Mouse (Mus musculus) testis, adult 2 months (tissue): ENCODE data around the gene Gck. TPM values are rescaled to one million over a fixed set of nuclear protein-coding genes. Genes with fewer than 3 reads are reported as not detected.

ENCODE experiments used
- H3K27ac ChIP-seq: fragments of 200-500 bp; 2 replicates; pipeline ENCODE4 v1.5.1; 2012; ENCODE audit warnings: low read depth, low read length; ENCODE audit not compliant: control insufficient read depth, insufficient read depth
- H3K27me3 ChIP-seq: fragments of 200-500 bp; 2 replicates; pipeline ENCODE4 v1.6.1; 2012; ENCODE audit warnings: mild to moderate bottlenecking, low read length, moderate library complexity; ENCODE audit not compliant: control insufficient read depth, insufficient read depth
- H3K36me3 ChIP-seq: fragments of 200-500 bp; 2 replicates; pipeline ENCODE4 v1.6.1; 2012; ENCODE audit warnings: mild to moderate bottlenecking, low read length; ENCODE audit not compliant: control insufficient read depth, insufficient read depth
- H3K4me1 ChIP-seq: fragments of 200-500 bp; 2 replicates; pipeline ENCODE4 v1.6.1; 2012; ENCODE audit warnings: low read length; ENCODE audit not compliant: control insufficient read depth, insufficient read depth
- H3K4me3 ChIP-seq: fragments of 200-500 bp; 2 replicates; pipeline ENCODE4 v1.5.1; 2012; ENCODE audit warnings: low read depth, mild to moderate bottlenecking, low read length, moderate library complexity, mixed read lengths; ENCODE audit not compliant: control insufficient read depth
- CTCF ChIP-seq: fragments of 200-500 bp; IDR thresholded peaks from 2 replicates; pipeline ENCODE4 v1.5.1; 2012; ENCODE audit warnings: low read depth, mild to moderate bottlenecking, inconsistent platforms, low read length, moderate library complexity; ENCODE audit not compliant: control insufficient read depth, insufficient read depth, insufficient replicate concordance
- POLR2A ChIP-seq: fragments of 200-500 bp; IDR thresholded peaks from 2 replicates; pipeline ENCODE4 v1.6.1; 2012; ENCODE audit warnings: low read depth, mild to moderate bottlenecking, inconsistent platforms, low read length, moderate library complexity; ENCODE audit not compliant: control insufficient read depth
- polyA plus RNA-seq: library from polyadenylated mRNA; depleted of rRNA; stranded (reverse); fragments of >200 nt; gene quantifications from 2 replicates; pipeline ENCODE4 v1.2.3, GENCODE M21; 2012; rRNA removed

Gck gene
- polyA plus RNA-seq, result 5.0 and 6.6 TPM in 2 replicates

DNA sequence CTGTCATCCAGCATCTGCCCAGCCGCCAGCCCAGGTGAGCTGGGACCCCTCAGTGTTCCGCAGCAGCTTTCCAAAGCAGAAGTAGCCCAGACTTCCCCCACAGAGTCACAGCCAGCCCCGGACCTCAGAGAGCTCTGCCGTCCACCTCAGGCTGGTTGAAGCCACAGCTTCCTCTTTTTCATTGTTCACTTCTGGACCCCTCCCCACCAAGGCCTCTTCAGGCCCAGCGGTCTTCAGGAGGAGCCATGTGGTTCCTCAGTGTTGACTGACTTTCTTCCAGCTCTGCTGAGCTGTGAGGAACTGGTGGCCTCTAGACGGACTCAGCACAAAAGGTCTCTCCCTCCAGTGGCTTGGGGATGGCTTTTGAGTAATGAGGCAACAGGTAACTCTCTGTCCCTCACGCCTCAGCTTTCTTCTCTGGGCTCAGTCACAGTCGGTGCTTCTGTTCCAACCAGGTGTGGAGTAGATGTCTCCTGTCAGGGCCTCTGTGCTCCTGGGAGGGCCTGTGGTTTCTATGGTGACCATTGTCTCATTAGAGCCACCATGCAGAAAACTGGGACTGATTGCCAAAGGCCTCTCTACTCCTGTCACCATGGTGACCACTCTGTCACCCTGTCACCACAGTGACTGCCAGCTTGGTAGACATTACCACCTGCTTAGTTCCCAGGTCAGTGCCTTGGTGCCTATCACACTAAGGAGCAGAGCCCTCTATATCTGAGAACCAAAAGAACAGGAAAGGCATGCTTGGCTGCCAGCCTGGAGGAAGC is at the start of gene Gck:
Gene Gck (minus strand): TSS at position 496 of the 767 bp plus-strand sequence.
- H3K27me3 ChIP-seq, result no peaks in the 10 kb centered on the region
- peak within 1 kb of the TSS; percentile 67 for H3K4me3 ChIP-seq
- H3K4me1 ChIP-seq, result peaks cover 4% of the 10 kb centered on the region; the same call in 1 of the 2 replicates
- TF ChIP-seq POLR2A, result no peak
- no peak for TF ChIP-seq CTCF
- H3K36me3 ChIP-seq, result no peaks in the 10 kb centered on the region
- H3K27ac ChIP-seq, result no peak within 1 kb of the TSS

DNA sequence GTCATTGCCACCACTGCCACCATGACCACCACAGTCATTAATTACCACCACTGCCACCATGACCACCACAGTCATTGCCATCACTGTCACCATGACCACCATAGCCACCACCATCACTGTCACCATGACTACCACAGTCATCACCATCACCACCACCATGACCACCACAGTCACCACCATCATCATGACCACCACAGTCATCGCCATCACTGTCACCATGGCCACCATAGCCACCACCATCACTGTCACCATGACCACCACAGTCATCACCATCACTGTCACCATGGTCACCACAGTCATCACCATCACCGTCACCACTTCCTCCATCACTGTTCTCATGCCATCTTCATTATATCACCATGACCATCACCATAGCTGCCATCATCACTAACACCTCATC is 48.6 kb upstream of the Gck start:
- Histone ChIP-seq H3K27me3 (no peaks in the 10 kb centered on the region), H3K27ac (no peak overlapping the region), H3K4me3 (no peak overlapping the region), H3K36me3 (no peaks in the 10 kb centered on the region), H3K4me1 (peaks cover 5% of the 10 kb centered on the region; the same call in 1 of the 2 replicates)
- TF ChIP-seq CTCF, result no peak
- no peak for TF ChIP-seq POLR2A

DNA sequence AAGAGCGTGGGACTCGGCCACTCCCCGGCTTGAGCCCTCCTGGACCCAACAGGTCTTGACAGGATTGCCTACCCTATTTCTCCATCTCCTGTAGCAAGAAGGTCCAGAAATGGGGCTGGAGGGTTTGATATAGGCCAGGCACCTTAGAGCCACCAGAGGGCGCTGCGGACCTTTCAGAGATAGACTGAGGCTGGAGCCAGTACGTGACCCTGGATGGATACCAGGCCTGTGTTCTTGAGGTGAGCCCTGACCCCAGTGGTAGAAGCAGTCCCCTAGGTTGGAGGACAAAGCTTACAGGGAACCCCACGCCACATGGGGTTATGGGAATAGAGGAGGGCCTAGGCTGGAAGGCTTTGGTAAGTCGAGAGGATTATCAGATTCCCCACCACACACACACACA is 46.1 kb upstream of the Gck start:
- no peak overlapping the region for H3K27ac ChIP-seq
- H3K4me3 ChIP-seq, result no peak overlapping the region
- H3K27me3 ChIP-seq, result no peaks in the 10 kb centered on the region
- H3K36me3 ChIP-seq, result no peaks in the 10 kb centered on the region
- TF ChIP-seq CTCF (peak; percentile 80; the same call in 1 of the 2 replicates), POLR2A (no peak)
- H3K4me1 ChIP-seq, result peaks cover 8% of the 10 kb centered on the region; the same call in 1 of the 2 replicates

DNA sequence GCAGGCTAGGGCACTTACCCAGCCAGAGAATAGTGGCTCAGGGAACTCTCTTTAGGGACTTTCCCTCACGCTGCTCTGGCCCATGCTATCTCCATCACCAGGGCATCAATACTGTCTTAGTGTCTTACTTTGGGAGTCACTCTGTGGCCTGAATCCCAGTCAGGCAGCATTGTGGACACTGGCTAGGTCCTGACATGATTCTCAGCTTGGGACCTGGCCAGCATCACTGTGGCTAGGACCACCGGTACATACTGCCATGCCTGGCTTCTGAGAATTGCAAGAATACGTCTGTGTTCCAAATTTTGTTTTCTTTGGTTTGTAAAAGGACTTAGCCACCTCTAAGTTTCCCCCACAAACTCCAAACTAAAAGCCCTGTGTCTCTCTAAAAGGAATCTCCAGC is 45.0 kb upstream of the Gck start:
- no peak for TF ChIP-seq CTCF
- TF ChIP-seq POLR2A, result no peak
- Histone ChIP-seq H3K27ac (no peak overlapping the region), H3K4me3 (no peak overlapping the region), H3K4me1 (peaks cover 6% of the 10 kb centered on the region; the same call in 1 of the 2 replicates), H3K36me3 (no peaks in the 10 kb centered on the region), H3K27me3 (no peaks in the 10 kb centered on the region)

DNA sequence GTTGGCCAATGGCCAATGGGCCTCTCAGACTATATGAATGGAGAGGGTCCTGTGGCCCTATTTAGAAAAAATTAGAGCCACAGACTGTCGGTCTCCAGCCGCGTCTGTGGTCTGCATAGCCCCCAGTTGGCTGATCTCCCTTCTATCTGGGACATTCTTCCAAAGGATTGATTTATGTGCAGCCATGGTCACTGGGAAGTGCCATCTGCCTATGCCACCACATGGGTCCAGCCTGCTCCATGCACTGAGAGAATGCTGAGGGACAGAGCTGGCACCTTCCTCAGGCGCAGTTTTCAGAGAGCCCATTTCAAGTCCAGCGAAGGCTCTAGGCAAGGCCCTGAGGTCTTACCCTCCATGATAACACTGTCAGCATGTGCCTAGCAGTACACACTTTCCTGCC is 44.3 kb upstream of the Gck start:
- no peak overlapping the region for H3K4me3 ChIP-seq
- H3K4me1 ChIP-seq, result peaks cover 6% of the 10 kb centered on the region; the same call in 1 of the 2 replicates
- TF ChIP-seq CTCF, result no peak
- TF ChIP-seq POLR2A, result no peak
- H3K36me3 ChIP-seq, result no peaks in the 10 kb centered on the region
- no peak overlapping the region for H3K27ac ChIP-seq
- H3K27me3 ChIP-seq, result no peaks in the 10 kb centered on the region

DNA sequence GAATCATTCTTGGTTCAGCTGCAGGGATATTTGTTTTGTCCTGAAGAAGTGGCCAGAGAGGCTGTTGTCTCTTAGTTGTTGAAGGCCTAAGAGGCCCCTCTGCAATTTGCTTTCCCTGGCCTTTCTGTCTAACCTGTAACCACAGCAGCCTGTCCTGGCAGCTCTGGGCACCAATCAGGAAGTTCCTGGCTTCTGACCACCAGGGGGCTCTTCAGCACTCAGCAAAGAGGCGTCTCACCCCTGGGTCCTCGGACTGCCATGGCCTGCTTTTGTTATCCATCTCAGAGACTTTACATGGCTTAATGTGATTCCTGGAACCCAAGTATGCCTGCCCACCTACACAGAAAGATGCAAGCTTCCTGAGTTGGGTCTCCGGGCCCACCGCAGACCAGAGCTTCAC is 41.0 kb upstream of the Gck start:
- Histone ChIP-seq H3K27ac (no peak overlapping the region), H3K4me1 (peaks cover 6% of the 10 kb centered on the region; the same call in 1 of the 2 replicates), H3K36me3 (no peaks in the 10 kb centered on the region), H3K27me3 (no peaks in the 10 kb centered on the region), H3K4me3 (no peak overlapping the region)
- TF ChIP-seq POLR2A (no peak), CTCF (peak; percentile 15; the same call in 1 of the 2 replicates)

DNA sequence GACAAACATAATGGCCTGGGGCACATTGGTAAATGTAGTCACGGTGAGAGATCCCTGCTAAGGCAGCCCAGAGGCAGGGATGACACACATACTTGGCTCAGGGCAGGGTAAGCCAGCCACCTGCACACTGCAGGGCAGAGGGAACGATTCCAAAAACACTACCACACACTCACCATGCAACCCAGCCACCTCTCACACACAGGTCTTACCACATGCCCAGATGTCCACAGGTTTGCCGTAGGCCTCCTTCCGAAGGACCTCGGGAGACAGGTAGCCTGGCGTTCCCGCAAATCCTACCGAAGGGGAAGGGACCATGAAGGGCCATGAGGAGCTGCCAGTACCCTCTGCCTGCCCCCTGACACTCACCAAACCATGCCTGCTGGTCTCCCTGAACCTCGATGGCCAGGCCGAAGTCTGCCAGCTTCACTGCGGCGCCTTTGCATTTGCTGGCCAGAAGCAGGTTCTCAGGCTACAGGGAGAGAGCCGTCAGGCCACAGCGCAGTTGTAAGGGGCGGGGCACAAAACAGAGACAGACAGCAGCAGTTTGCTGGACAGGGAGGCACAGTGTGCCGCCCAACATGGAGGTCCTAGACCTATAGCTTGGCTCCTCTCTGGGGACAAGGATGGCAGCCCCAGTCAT is 40.2 kb upstream of the Gck start:
- TF ChIP-seq CTCF (no peak), POLR2A (no peak)
- Histone ChIP-seq H3K27me3 (no peaks in the 10 kb centered on the region), H3K4me3 (no peak overlapping the region), H3K27ac (no peak overlapping the region), H3K4me1 (peaks cover 6% of the 10 kb centered on the region; the same call in 1 of the 2 replicates), H3K36me3 (no peaks in the 10 kb centered on the region)

DNA sequence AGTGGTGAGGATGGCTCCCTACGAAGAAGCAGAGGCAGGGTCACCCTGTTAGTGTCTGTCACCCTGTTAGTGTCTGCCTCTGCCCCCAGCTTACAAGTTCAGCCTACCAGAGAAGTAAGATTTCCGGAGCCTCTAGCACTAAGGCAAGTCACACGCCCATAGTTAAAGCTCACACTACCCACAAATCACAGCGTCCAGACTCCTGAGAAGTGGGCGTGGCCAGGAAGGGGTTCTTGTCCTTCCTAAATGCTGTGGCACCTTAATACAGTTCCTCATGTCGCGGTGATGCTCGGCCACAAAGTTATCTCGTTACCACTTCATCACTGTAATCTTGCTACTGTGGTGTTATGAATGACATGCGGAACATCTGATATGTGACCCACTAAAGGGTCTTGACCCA is 38.2 kb upstream of the Gck start:
- H3K4me3 ChIP-seq, result no peak overlapping the region
- no peak overlapping the region for H3K27ac ChIP-seq
- H3K27me3 ChIP-seq, result no peaks in the 10 kb centered on the region
- peaks cover under 1% of the 10 kb centered on the region; the same call in 1 of the 2 replicates for H3K4me1 ChIP-seq
- TF ChIP-seq POLR2A (no peak), CTCF (no peak)
- H3K36me3 ChIP-seq, result no peaks in the 10 kb centered on the region
